Mouse (Mus musculus): ENCODE measurements around the gene Fam120a. TPM values are rescaled to one million over a fixed set of nuclear protein-coding genes. Genes with fewer than 3 reads are reported as not detected.

The Fam120a gene
- polyA plus RNA-seq, 1 experiment from 2014 or later = 24.3 TPM

DNA sequence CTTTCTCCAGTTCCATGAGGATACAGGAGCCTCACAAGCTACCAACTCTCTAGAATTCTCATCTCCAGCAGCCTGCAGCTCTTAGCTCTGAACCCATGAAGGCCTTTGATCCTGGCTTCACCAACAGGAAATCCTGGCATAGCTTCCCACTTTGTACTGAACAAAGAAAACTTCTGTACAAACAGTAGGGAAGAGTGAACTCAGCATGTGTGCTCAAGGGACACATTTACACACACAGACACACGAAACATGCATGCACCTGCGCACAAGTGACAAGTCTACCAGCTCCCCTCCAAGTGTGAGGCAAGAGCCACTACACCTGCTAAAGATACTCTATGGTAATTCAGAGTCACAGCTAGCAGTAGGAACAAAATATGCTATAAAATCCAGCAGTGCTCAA lies 45.1 kb downstream of the Fam120a start:
- DNase-seq (ENCODE audit: low spot score) = no peak
- H3K27ac ChIP-seq (replicated peaks; ENCODE audit: low read depth, low read length) = no peak overlapping the region
- no peaks in the 10 kb centered on the region for H3K27me3 ChIP-seq (ENCODE audit: control insufficient read depth, insufficient read depth, low read length)
- H3K4me1 ChIP-seq (ENCODE audit: control insufficient read depth, insufficient read depth, low read length) = no peaks in the 10 kb centered on the region
- no peak for ATAC-seq (replicated peaks; ENCODE audit: insufficient number of reproducible peaks, low FRiP score, low TSS enrichment, low read depth)
- WGBS = 93% methylated on average over 2 of the region's 2 CpGs
- H3K9me3 ChIP-seq (replicated peaks; ENCODE audit: control insufficient read depth, low read length) = no peaks in the 10 kb centered on the region
- no peak overlapping the region for H3K4me2 ChIP-seq (ENCODE audit: low read depth, low read length)
- H3K9ac ChIP-seq (replicated peaks; ENCODE audit: low read length) = no peak overlapping the region
- no peak overlapping the region for H3K4me3 ChIP-seq (ENCODE audit: low read depth, low read length)
- no peaks in the 10 kb centered on the region; the same call in 1 of the 2 replicates for H3K36me3 ChIP-seq (replicated peaks; ENCODE audit: control insufficient read depth, insufficient read depth, low read depth, low read length)

DNA sequence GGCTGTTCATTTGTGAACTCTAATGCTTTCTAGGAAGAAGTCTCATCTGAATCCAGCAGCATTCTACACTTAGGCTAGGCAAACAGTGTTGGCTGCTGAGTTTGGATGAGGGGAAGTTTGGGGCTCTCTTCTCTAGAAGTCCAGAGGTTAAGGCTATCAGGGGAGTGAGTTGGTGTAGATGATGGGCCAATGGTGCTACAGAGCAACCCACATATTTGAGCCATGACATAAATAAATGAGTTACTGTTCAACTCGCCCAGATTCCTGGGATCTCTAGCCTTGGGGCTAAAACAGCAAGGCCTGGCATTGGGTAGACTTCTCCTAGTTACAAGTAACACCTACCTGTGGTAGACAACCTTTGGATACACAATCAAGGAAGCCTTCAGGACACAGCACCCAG lies 46.6 kb downstream of the Fam120a start:
- H3K4me3 ChIP-seq (ENCODE audit: low read depth, low read length) = no peak overlapping the region
- H3K4me2 ChIP-seq (ENCODE audit: low read depth, low read length) = no peak overlapping the region
- DNase-seq (ENCODE audit: low spot score) = no peak
- H3K9me3 ChIP-seq (replicated peaks; ENCODE audit: control insufficient read depth, low read length) = no peaks in the 10 kb centered on the region
- no peaks in the 10 kb centered on the region; the same call in 1 of the 2 replicates for H3K36me3 ChIP-seq (replicated peaks; ENCODE audit: control insufficient read depth, insufficient read depth, low read depth, low read length)
- no peaks in the 10 kb centered on the region for H3K4me1 ChIP-seq (ENCODE audit: control insufficient read depth, insufficient read depth, low read length)
- WGBS = 81% methylated on average over 1 of the region's 1 CpGs
- no peak for ATAC-seq (replicated peaks; ENCODE audit: insufficient number of reproducible peaks, low FRiP score, low TSS enrichment, low read depth)
- H3K27ac ChIP-seq (replicated peaks; ENCODE audit: low read depth, low read length) = no peak overlapping the region
- H3K9ac ChIP-seq (replicated peaks; ENCODE audit: low read length) = no peak overlapping the region
- no peaks in the 10 kb centered on the region for H3K27me3 ChIP-seq (ENCODE audit: control insufficient read depth, insufficient read depth, low read length)

DNA sequence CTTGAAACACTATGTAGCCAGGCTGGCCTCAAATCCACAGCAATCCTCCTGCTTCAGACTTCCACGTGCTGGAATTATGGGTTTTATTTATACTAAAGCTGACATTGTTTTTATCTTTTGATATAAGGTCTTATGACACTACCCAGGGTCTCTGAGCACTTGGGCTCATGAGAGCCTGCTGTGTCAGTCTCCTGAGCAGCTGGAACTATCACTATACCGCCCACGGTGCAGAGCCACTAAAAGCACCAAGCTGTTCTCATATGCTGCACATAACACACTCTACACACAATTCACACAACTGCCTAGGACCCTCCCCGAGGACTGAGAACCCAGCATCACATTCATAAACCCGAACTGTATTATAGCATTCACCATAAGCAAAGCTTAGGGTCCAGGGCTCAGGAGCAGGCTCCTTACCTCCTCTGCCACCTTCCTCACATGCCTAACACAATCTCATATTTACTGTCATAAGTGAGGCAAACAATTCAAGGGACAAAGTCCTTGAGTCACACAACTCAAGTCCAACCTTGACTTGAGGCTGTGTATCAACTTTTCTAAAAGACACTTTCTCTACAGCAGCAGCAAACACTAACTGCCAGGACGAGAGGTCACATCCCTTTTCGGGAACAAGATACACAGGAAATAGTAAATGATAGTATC lies 47.9 kb downstream of the Fam120a start:
- no peaks in the 10 kb centered on the region for H3K27me3 ChIP-seq (ENCODE audit: control insufficient read depth, insufficient read depth, low read length)
- ATAC-seq (replicated peaks; ENCODE audit: insufficient number of reproducible peaks, low FRiP score, low TSS enrichment, low read depth) (no peak), DNase-seq (ENCODE audit: low spot score) (no peak)
- no peak overlapping the region for H3K9ac ChIP-seq (replicated peaks; ENCODE audit: low read length)
- H3K4me2 ChIP-seq (ENCODE audit: low read depth, low read length) = no peak overlapping the region
- no peaks in the 10 kb centered on the region for H3K4me1 ChIP-seq (ENCODE audit: control insufficient read depth, insufficient read depth, low read length)
- no peak overlapping the region for H3K27ac ChIP-seq (replicated peaks; ENCODE audit: low read depth, low read length)
- H3K4me3 ChIP-seq (ENCODE audit: low read depth, low read length) = no peak overlapping the region
- H3K36me3 ChIP-seq (replicated peaks; ENCODE audit: control insufficient read depth, insufficient read depth, low read depth, low read length) = no peaks in the 10 kb centered on the region; the same call in 1 of the 2 replicates
- H3K9me3 ChIP-seq (replicated peaks; ENCODE audit: control insufficient read depth, low read length) = no peaks in the 10 kb centered on the region
- 86% methylated on average over 7 of the region's 7 CpGs for WGBS

DNA sequence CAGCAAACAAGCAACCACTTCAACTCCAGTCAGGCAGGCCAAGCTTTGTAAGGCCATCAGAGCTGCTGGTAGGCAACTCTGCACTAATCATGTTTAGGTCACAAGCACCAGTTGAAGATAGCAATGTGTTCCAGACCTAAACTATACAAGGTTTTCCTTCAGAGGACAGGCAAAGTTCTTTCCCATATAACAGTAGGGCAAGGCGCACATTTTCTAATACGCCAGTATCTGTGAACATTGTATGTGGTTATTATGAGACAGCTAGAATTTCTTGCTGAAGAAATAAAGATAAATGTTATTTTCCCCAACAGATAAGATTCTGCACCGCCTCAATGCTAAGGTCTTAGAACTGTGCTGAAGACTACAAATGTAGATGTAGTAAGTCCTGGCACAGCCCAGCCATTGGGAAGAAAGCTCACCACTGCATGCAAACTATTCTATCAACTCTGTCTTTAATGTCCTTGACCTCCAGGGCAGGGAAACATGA lies 50.7 kb downstream of the Fam120a start:
- Histone ChIP-seq H3K4me2 (ENCODE audit: low read depth, low read length) (no peak overlapping the region), H3K36me3 (replicated peaks; ENCODE audit: control insufficient read depth, insufficient read depth, low read depth, low read length) (no peaks in the 10 kb centered on the region; the same call in none of the 2 replicates), H3K27me3 (ENCODE audit: control insufficient read depth, insufficient read depth, low read length) (no peaks in the 10 kb centered on the region), H3K4me3 (ENCODE audit: low read depth, low read length) (no peak overlapping the region), H3K9ac (replicated peaks; ENCODE audit: low read length) (no peak overlapping the region), H3K27ac (replicated peaks; ENCODE audit: low read depth, low read length) (no peak overlapping the region), H3K4me1 (ENCODE audit: control insufficient read depth, insufficient read depth, low read length) (no peaks in the 10 kb centered on the region), H3K9me3 (replicated peaks; ENCODE audit: control insufficient read depth, low read length) (no peaks in the 10 kb centered on the region)
- DNase-seq (ENCODE audit: low spot score) = no peak
- no peak for ATAC-seq (replicated peaks; ENCODE audit: insufficient number of reproducible peaks, low FRiP score, low TSS enrichment, low read depth)
- WGBS = 97% methylated on average over 3 of the region's 3 CpGs

DNA sequence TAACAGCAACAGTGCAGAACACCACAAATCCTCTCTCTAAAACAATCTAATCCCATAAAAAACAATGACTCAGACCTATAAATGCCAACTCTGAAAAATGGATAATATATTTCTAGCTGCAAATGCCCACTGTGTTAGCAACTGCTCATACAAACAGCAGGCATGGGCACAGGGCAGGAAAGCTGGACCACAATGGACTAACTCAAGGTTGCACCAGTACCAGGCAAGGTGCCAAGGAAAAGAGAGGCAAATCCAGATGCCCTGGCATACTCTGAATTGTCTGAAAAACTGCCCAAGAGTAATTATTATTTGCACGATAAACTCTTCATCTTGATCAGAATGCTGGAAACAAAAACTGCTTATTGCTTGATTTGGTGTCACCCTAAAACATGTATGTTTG lies 54.1 kb downstream of the Fam120a start:
- WGBS = 97% methylated on average over 1 of the region's 1 CpGs

DNA sequence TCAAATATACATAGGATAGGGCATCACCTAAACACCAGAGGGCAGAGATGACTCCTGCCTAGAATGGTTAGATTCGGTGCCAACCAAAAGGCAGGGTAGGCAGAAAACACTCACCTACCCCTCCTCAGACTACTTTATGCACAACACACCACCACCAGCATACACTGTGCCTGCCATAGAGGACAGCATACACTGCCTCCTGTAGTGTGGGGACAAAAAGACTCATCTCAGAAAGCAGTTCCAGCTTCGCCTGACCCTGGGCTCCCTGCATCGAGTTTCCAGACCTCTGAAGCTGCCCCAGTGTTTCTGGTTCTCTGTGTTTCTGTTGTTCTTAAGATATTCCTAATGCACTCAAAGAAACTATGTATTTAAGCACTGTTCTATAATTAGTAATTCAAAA lies 54.7 kb downstream of the Fam120a start:
- no peak overlapping the region for H3K27ac ChIP-seq (replicated peaks; ENCODE audit: low read depth, low read length)
- H3K9me3 ChIP-seq (replicated peaks; ENCODE audit: control insufficient read depth, low read length) = no peaks in the 10 kb centered on the region
- no peak overlapping the region for H3K4me3 ChIP-seq (ENCODE audit: low read depth, low read length)
- H3K9ac ChIP-seq (replicated peaks; ENCODE audit: low read length) = no peak overlapping the region
- no peaks in the 10 kb centered on the region for H3K4me1 ChIP-seq (ENCODE audit: control insufficient read depth, insufficient read depth, low read length)
- 93% methylated on average over 3 of the region's 3 CpGs for WGBS
- ATAC-seq (replicated peaks; ENCODE audit: insufficient number of reproducible peaks, low FRiP score, low TSS enrichment, low read depth) (no peak), DNase-seq (ENCODE audit: low spot score) (no peak)
- H3K36me3 ChIP-seq (replicated peaks; ENCODE audit: control insufficient read depth, insufficient read depth, low read depth, low read length) = no peaks in the 10 kb centered on the region; the same call in 1 of the 2 replicates
- no peaks in the 10 kb centered on the region for H3K27me3 ChIP-seq (ENCODE audit: control insufficient read depth, insufficient read depth, low read length)
- no peak overlapping the region for H3K4me2 ChIP-seq (ENCODE audit: low read depth, low read length)

More for the DNA sequence above, 54.1 kb downstream of the Fam120a start:
- ATAC-seq (replicated peaks; ENCODE audit: insufficient number of reproducible peaks, low FRiP score, low TSS enrichment, low read depth) = no peak
- Histone ChIP-seq H3K27me3 (ENCODE audit: control insufficient read depth, insufficient read depth, low read length) (no peaks in the 10 kb centered on the region), H3K4me2 (ENCODE audit: low read depth, low read length) (no peak overlapping the region), H3K36me3 (replicated peaks; ENCODE audit: control insufficient read depth, insufficient read depth, low read depth, low read length) (no peaks in the 10 kb centered on the region; the same call in 1 of the 2 replicates), H3K4me3 (ENCODE audit: low read depth, low read length) (no peak overlapping the region), H3K9me3 (replicated peaks; ENCODE audit: control insufficient read depth, low read length) (no peaks in the 10 kb centered on the region), H3K27ac (replicated peaks; ENCODE audit: low read depth, low read length) (no peak overlapping the region), H3K4me1 (ENCODE audit: control insufficient read depth, insufficient read depth, low read length) (no peaks in the 10 kb centered on the region), H3K9ac (replicated peaks; ENCODE audit: low read length) (no peak overlapping the region)
- no peak for DNase-seq (ENCODE audit: low spot score)

DNA sequence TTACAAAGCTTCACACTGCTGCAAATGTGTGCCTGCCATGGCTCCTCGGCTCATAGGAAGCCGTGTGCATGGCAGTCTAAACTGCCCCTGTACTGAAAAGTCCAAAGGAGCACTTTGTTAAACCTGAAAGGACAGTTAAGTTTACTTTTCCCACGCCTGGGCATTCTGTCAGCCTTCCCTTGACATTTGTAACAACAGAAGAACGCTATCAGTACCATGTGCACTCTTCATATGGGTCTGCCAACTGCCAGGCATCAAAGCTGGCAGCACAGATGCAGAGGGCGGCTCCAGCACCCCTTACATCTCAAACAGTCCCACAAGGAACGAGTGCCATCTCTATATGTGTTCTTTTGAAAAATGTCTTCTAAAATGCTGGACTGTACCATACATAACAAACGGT lies 56.4 kb downstream of the Fam120a start:
- Histone ChIP-seq H3K36me3 (replicated peaks; ENCODE audit: control insufficient read depth, insufficient read depth, low read depth, low read length) (no peaks in the 10 kb centered on the region; the same call in 1 of the 2 replicates), H3K9ac (replicated peaks; ENCODE audit: low read length) (no peak overlapping the region), H3K27me3 (ENCODE audit: control insufficient read depth, insufficient read depth, low read length) (no peaks in the 10 kb centered on the region), H3K4me1 (ENCODE audit: control insufficient read depth, insufficient read depth, low read length) (no peaks in the 10 kb centered on the region), H3K9me3 (replicated peaks; ENCODE audit: control insufficient read depth, low read length) (no peaks in the 10 kb centered on the region), H3K4me2 (ENCODE audit: low read depth, low read length) (no peak overlapping the region), H3K4me3 (ENCODE audit: low read depth, low read length) (no peak overlapping the region), H3K27ac (replicated peaks; ENCODE audit: low read depth, low read length) (no peak overlapping the region)
- 93% methylated on average over 7 of the region's 7 CpGs for WGBS
- no peak for ATAC-seq (replicated peaks; ENCODE audit: insufficient number of reproducible peaks, low FRiP score, low TSS enrichment, low read depth)
- no peak for DNase-seq (ENCODE audit: low spot score)

DNA sequence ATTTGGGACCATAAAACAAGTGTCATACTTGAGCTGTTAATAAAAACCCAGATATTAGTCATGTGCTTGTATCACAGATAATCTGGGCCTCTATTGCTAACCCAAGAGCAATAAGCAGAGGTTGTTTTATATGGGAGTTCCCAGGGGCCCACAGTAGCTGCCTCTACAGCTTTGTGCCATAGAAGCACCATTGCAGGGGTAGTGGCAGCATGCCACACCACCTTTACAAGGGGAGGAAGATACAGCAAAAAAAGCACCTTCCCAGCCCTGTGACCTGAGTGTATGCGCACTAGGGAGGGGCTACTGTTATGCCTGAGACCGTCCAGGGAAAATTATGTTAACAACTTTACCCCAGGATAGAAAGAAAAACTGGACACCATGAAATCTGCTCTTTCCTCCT lies 62.4 kb downstream of the Fam120a start:
- Histone ChIP-seq H3K27me3 (ENCODE audit: control insufficient read depth, insufficient read depth, low read length) (no peaks in the 10 kb centered on the region), H3K27ac (replicated peaks; ENCODE audit: low read depth, low read length) (no peak overlapping the region), H3K36me3 (replicated peaks; ENCODE audit: control insufficient read depth, insufficient read depth, low read depth, low read length) (peaks cover 3% of the 10 kb centered on the region), H3K4me1 (ENCODE audit: control insufficient read depth, insufficient read depth, low read length) (no peaks in the 10 kb centered on the region), H3K9me3 (replicated peaks; ENCODE audit: control insufficient read depth, low read length) (no peaks in the 10 kb centered on the region), H3K4me2 (ENCODE audit: low read depth, low read length) (no peak overlapping the region), H3K9ac (replicated peaks; ENCODE audit: low read length) (no peak overlapping the region), H3K4me3 (ENCODE audit: low read depth, low read length) (no peak overlapping the region)
- DNase-seq (ENCODE audit: low spot score) (no peak), ATAC-seq (replicated peaks; ENCODE audit: insufficient number of reproducible peaks, low FRiP score, low TSS enrichment, low read depth) (no peak)
- WGBS = 91% methylated on average over 2 of the region's 2 CpGs
